Mouse (Mus musculus) bone marrow macrophage, adult 2 months (primary cell): ENCODE measurements around the gene Rhbdd1. TPM values are rescaled to one million over a fixed set of nuclear protein-coding genes. Genes with fewer than 3 reads are reported as not detected.

Source experiments
- H3K27ac ChIP-seq: 2 replicates; pipeline ENCODE4 v1.5.1; 2012; ENCODE audit warnings: low read depth, low read length; ENCODE audit not compliant: insufficient read depth
- H3K4me1 ChIP-seq: 2 replicates; pipeline ENCODE4 v1.6.1; 2012; ENCODE audit warnings: low read length; ENCODE audit not compliant: control insufficient read depth, insufficient read depth
- H3K4me3 ChIP-seq: 2 replicates; pipeline ENCODE4 v1.5.1; 2012; ENCODE audit warnings: mild to moderate bottlenecking, low read length, moderate library complexity; ENCODE audit not compliant: insufficient read depth
- CTCF ChIP-seq: IDR thresholded peaks from 2 replicates; pipeline ENCODE4 v1.5.1; 2012; ENCODE audit warnings: low read depth, mild to moderate bottlenecking, low read length, moderate library complexity
- POLR2A ChIP-seq: IDR thresholded peaks from 2 replicates; pipeline ENCODE4 v1.6.1; 2012; ENCODE audit warnings: mild to moderate bottlenecking, low read depth, low read length, borderline replicate concordance
- polyA plus RNA-seq: library from polyadenylated mRNA; stranded (reverse); fragments of >200 nt; gene quantifications from 2 replicates; pipeline ENCODE4 v1.2.4, GENCODE M21; 2012; ENCODE audit not compliant: missing spikeins, insufficient read depth, insufficient read length

The Rhbdd1 gene
- polyA plus RNA-seq, 1 experiment, result 24.6 TPM

DNA sequence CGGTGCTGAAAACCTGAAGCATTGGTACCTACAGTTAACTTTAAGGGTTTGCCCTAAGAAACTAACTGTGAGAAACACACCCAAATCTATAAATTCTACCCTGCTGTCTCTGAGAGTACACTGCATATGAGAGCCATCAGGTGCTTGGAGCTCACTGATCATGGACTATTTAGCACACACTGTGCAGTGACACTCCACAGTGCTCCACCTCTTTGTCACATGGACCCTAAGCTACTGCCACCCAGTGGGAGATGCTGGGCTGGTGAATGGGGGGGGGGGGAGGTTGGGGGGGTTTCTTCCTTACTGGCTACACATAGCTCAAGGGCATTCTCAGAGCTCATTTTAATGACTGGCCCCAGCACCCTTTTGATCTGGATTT, 43.4 kb downstream of the Rhbdd1 start:
- Histone ChIP-seq H3K4me1 (no peaks in the 10 kb centered on the region), H3K4me3 (no peak overlapping the region), H3K27ac (no peak overlapping the region)
- TF ChIP-seq CTCF, result no peak
- TF ChIP-seq POLR2A, result no peak

DNA sequence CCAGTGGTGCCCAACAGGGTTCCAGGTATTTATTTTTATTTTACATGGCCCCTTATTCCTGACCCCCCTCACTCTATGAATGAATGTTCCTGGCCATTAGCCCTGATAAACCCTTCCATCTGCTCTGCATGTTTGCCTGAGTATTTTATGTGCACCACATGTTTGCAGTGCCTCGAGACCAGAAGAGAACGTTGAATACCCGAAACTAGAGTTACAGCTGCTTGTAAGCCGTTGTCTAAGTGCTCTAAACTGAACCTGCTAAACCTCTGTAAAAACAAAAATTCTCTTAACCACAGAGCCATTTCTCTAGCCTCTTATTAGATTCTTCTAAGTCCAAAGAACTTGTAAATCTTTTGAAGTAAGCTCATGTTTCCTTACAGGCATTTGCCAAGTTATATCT, 45.0 kb downstream of the Rhbdd1 start:
- TF ChIP-seq CTCF, result no peak
- TF ChIP-seq POLR2A, result no peak
- no peaks in the 10 kb centered on the region for H3K4me1 ChIP-seq
- no peak overlapping the region for H3K27ac ChIP-seq
- H3K4me3 ChIP-seq, result no peak overlapping the region

DNA sequence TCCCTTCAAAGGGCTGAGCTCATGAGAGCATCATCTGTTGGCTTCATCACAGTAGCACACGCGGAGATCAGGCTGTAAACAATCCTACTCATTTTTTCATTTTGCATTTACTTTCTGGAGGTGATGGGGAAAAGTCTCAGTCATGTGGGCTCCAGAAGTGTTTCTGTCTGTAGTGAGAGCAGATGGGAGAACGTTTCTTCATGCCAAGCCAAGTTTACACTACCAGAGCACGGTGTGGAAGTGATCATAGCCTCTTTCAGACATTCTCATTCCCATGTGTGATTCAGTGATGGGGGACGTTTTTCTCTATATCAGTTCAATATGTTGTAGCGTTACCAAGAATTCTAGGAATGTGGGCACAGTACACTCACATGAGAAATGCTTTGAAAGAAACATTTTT, 45.9 kb downstream of the Rhbdd1 start:
- TF ChIP-seq CTCF (no peak), POLR2A (no peak)
- Histone ChIP-seq H3K4me3 (no peak overlapping the region), H3K4me1 (no peaks in the 10 kb centered on the region), H3K27ac (no peak overlapping the region)

DNA sequence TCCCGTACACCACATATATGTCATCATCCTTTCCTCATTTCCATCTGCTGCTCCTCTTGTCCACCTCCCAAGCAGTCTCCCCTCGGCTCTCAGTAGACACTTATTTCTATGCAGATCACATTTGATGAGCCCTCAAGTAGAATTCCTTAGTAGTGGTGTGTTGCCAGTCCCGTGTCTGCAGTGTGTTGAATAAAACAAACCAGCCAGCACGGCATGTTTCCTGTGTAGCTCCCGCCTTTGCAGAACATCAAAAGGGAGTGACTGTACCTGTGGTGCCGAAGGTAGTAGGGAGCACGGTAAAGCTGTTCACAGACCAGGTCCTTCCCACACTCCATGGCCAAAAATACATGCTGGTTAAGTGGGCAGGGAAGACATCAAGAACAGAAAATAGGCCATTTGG, 47.8 kb downstream of the Rhbdd1 start:
- Histone ChIP-seq H3K4me3 (no peak overlapping the region), H3K27ac (no peak overlapping the region), H3K4me1 (no peaks in the 10 kb centered on the region)
- TF ChIP-seq CTCF (no peak), POLR2A (no peak)

DNA sequence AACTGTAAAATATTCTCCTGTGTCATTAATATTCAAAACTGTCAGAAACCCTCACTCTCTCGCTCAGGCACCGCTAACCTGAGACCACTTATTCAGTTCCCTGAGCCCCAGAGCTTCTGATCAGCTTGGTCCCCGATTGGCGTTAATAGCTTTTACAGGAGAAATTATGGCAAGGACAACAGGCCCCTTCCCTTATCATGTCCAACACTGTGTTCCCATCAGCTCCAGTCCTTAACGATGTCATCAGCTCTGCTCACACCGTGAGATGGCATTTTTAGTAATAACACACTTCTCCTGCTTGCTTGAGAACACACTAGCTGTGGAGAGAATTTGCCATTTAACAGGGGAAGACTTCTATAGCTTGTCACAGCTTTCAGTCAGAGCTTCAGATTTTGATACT, 48.2 kb downstream of the Rhbdd1 start:
- Histone ChIP-seq H3K27ac (no peak overlapping the region), H3K4me3 (no peak overlapping the region)
- TF ChIP-seq POLR2A (no peak), CTCF (no peak)

DNA sequence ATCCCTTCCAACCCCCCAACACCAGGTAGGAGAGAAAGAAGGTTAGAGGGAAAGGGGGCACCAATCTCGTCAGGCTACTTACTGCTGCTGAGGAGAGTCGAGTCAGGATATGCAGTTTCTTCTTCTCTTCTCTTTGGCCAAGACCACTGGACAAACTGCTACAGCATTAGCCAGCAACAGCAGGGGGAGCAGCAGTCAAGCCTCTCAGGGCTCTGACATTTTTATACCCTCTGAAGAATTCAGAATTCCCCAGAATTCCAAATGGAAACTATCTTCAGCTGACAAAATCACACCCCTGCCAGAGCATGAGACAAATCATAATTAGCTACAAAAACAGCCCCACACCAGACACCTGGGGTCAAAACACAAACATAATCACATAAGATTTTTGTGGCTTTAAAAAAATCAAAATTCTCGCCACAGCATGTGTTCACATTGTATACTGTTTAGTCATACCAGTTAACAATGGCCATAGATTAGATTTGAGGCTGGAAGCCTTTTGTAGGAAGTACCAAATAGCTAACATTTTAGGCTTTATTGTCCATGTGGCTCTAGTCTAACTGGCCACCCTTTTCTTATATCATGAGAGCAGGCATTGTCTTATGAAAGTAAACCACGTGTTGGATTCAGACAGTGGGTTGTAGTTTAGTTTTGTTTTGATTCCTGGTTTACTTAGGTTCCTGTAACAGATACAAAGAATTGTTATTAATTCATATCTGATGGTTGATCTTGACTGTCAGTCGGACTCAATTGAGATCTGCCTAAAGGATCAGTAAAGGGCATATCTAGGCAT, 55.6 kb downstream of the Rhbdd1 start:
- Histone ChIP-seq H3K4me3 (no peak overlapping the region), H3K27ac (no peak overlapping the region), H3K4me1 (no peaks in the 10 kb centered on the region)
- no peak for TF ChIP-seq POLR2A
- no peak for TF ChIP-seq CTCF

More for the DNA sequence above, 48.2 kb downstream of the Rhbdd1 start:
- no peaks in the 10 kb centered on the region for H3K4me1 ChIP-seq

DNA sequence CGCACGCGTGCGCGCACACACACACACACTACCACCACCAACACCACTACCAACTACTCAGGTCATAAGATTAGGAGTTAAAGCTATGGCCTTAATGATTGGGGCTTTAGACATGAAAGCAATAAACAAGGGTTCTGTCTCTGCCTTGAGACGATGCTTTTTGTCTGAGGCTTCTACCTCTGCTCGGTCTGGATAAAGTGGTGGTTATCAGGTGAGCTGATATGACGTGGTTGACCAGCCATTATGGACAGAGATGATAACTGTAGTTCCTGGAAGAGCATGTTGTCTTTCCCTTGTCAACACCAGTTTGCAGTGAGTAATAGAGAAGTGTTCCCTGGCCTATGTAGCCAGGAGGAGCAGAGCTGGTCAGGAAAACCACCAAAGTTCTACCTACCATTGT, 57.7 kb downstream of the Rhbdd1 start:
- Histone ChIP-seq H3K27ac (no peak overlapping the region), H3K4me3 (no peak overlapping the region), H3K4me1 (no peaks in the 10 kb centered on the region)
- no peak for TF ChIP-seq CTCF
- no peak for TF ChIP-seq POLR2A

DNA sequence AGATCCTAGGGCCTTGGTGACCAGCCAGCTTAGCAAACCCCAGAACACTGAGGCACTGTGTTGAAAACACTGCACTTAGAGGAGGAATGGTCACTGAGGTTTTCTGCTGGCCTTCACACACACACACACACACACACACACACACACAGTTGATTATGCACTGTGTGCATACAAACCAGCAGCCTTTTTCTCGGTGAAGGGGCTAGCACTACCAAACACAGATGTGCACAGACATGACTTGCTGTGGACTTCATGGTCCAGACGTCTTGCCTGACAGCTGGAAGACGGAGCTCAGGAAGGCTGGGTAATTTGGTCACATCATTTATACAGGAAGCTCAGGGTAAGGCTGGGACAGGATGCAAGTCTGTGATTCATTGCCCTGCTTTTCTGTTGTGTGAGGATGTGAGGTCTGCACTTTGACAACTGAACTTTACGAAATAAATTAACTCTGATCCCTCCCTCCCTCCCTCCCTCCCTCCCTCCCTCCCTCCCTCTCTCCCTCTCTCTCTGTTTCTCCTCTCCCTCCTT, 58.6 kb downstream of the Rhbdd1 start:
- Histone ChIP-seq H3K4me1 (no peaks in the 10 kb centered on the region), H3K27ac (no peak overlapping the region), H3K4me3 (no peak overlapping the region)
- no peak for TF ChIP-seq CTCF
- no peak for TF ChIP-seq POLR2A

DNA sequence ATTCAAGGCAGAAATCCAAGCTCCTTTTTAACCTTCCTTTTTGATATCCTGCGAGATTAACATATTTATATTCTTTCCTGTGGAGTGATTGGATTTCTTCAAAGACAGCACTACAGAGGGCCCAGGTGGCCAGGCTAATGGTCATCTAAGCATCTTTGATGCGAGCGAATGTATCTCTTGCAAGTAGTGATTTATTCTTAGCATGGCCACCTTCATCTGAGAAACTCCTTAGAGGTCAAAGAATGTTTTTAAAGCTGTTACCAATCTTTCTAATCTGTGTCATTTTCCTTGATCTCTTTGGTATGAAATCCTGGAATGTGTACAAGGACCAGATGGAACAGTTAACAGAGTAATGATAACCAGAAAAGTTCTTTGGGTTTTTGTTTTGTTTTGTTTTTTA, 59.2 kb downstream of the Rhbdd1 start:
- Histone ChIP-seq H3K4me1 (no peaks in the 10 kb centered on the region), H3K27ac (no peak overlapping the region), H3K4me3 (no peak overlapping the region)
- TF ChIP-seq CTCF (no peak), POLR2A (no peak)

DNA sequence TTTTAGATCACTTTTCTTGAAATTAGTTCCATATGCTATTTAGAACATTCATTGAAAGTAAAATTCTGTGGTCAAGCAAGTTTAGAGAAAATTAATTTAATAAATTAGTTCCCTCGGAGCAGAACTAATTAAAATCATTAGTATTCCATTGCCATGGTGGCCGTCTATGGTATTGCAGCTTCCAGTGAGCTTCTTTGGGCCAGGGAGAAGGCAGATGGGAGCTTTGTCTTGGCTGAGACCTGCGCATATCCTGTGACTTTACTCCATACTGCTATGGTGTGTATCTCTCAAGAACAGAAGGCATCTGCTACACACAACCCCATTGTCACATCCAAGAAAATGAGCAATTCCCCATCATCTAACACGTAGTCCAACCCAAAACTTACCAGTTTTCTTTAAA, 65.7 kb downstream of the Rhbdd1 start:
- no peak overlapping the region for H3K4me3 ChIP-seq

More for the DNA sequence above, 65.7 kb downstream of the Rhbdd1 start:
- H3K27ac ChIP-seq, result no peak overlapping the region
- no peaks in the 10 kb centered on the region for H3K4me1 ChIP-seq
- TF ChIP-seq CTCF (no peak), POLR2A (no peak)
